Mouse (Mus musculus) layer of hippocampus, postnatal 10 days (tissue): Measurements from ENCODE around the gene Spata32. TPM values are rescaled to one million over a fixed set of nuclear protein-coding genes. Genes with fewer than 3 reads are reported as not detected.

Source experiments
- DNase-seq, 2 experiments: peaks; one replicate each; pipeline ENCODE4 v3.0.0; 2021; ENCODE audit warnings: low spot score in 2 of 2
- total RNA-seq, 2 experiments: library from RNA; stranded (reverse); gene quantifications; 2 replicates each; pipeline ENCODE4 v1.2.3; 2021

The Spata32 gene
- total RNA-seq, 2 experiments from 2014 or later, result 1.3 to 1.4 TPM

DNA sequence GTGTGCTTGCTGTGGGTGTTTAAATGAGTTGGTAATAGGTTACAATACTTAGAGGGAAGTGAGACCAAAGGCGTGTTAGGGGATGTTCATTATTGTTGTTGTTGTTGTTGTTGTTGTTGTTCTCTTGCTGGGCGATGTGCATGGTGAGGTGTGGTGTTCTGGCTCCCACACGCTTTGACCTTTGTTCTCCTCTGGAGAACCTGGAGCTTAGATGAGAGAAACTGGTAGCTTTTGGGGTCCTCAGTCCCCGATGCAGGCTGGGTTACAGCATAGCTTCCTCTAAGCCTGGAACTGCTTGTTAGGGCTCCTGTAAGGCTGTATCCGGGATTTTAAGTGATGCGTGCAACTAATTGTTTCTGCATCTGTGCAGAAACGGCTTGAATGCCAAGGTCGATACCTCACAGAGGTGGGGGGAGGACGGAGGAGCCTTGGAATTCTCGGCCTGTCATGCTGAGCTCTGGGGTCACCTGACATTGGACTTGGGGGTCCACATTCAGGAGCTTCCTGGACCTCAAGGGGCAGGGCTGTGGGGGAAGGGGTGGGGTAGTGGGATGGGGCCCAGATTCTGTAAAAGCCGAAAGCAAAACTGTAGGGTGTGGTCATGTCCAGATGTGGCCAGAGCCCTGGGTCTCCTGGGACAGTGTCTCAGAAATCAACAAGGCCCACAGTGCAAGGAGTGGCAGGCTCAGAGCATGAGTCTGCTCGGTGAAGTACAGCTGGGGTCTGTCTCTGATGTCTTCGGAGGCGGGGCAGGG is 42.4 kb downstream of the Spata32 start:
- no peak for DNase-seq

- no peak for DNase-seq
These were observed 43.3 kb downstream of the Spata32 start for GRCm38 (mm10) chr11:103174891-103175391.

- no peak for DNase-seq
These were observed 43.8 kb downstream of the Spata32 start for GRCm38 (mm10) chr11:103174411-103174832.

- DNase-seq, result no peak
These were observed 44.4 kb downstream of the Spata32 start for GRCm38 (mm10) chr11:103173771-103174344.

- DNase-seq, result no peak
These were observed 45.0 kb downstream of the Spata32 start for GRCm38 (mm10) chr11:103173041-103173770.

DNA sequence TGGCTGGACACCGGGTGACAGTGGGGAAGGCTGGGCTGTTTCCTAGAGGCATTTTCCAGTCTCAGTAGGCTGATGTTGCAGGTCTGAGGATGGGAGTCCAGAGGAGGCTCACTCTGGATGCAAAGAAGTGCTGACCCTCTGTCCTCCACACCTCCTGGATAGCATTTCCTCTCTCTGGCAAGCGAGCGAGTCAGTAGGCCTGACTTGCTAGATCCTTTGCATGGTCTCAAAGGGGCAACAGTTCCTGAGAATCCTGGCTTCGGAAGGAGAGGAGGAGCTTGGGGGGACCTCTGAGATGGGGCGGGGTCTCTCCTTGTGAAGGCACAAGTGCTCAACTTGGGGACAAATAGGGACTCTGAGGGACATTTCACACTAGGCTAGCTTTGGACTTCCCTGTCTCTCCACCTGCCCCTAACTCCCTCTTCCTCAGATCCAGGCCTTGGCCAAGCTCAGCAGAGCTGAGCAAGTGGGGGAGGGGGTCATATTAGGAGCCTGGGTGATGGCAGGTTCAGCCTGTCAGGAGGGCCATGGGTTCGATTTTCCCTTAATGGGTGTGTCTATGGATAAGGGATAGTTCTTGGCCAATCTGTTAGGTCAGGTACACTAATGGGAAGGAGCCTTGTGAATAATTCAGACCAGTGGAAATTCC is 45.7 kb downstream of the Spata32 start:
- no peak for DNase-seq

DNA sequence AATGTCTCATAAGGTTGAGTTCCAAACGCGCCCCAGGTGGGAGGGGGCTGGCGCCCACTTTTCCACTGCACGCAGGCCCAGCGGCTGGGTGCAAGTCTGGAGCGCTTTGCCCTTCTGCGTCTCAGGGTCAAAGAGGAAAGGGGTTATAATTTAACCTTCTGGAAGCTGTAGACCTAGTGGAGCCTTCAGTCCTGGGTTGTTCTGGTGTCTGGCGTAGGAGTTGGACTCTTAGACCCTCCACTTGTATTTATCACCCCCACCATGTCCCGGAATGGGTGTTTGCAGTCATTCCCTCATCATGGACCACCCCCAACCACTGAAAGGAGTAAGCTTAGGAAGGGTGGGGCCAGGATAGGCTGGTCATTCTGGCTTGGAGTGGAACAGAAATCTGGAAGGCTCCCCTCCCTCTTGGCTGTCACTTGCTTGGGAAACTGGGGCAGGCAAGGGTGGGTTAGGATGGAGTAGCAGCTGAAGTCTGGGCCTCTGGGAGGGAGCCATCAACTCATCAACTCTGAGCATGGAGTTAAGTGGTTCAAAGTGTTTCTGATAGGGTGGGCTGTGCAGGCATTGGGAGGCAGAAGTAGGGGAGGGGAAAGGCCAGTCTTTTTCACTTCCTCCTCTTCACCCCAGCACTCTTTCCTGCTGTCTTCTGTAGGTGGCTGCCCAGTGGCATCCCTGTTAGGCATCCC is 46.4 kb downstream of the Spata32 start:
- no peak for DNase-seq

- no peak for DNase-seq
These were observed 47.0 kb downstream of the Spata32 start for GRCm38 (mm10) chr11:103171286-103171620.

- peak; percentile 64 to 67 for DNase-seq
These were observed 47.5 kb downstream of the Spata32 start, which contains the start of gene Fmnl1 for GRCm38 (mm10) chr11:103170494-103171285. Fmnl1 (plus strand) TSS chr11:103171107.

DNA sequence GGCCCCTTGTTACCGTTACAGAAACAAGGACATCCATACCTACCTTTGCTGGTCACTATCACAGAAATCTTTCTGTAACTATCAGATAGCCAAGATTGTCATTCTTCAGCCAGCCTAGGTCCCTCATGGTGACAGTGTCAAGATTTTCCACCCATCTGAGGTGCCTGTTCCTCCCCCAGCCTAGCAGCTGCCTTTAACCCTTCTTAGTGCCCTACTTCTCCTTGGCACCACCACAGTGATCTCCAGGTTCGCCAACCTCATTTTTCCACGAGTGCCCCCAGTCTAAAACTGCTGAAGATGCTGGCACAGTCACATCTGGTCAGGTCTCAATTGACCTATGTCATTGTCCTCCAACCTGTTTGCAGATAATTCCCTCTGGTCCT is 48.1 kb downstream of the Spata32 start:
- no peak for DNase-seq

GRCm38 (mm10) chr11:103169664-103170063 is 48.6 kb downstream of the Spata32 start:
- no peak for DNase-seq

GRCm38 (mm10) chr11:103168690-103169390 is 49.4 kb downstream of the Spata32 start:
- peak; percentile 82 for DNase-seq

GRCm38 (mm10) chr11:103164391-103164790 is 53.8 kb downstream of the Spata32 start:
- no peak for DNase-seq

DNA sequence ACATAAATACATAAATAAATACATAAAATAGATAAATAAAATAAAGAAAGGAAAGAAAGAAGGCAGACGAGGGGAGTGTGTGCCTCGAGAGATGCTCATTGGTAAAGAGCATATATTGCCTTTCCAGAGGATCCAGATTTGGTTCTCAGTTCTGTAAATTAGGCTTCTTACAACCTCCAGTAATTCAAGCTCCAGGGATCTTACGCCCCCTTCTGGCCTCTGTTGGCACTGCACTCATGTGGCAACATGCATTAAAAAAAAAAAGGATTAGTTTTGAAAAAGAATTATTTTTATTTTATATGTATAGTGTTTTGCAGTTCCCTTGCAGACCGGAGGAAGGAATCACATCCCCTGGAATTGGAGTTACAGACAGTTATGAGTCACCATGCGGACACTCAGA is 56.1 kb downstream of the Spata32 start:
- DNase-seq, result no peak

DNA sequence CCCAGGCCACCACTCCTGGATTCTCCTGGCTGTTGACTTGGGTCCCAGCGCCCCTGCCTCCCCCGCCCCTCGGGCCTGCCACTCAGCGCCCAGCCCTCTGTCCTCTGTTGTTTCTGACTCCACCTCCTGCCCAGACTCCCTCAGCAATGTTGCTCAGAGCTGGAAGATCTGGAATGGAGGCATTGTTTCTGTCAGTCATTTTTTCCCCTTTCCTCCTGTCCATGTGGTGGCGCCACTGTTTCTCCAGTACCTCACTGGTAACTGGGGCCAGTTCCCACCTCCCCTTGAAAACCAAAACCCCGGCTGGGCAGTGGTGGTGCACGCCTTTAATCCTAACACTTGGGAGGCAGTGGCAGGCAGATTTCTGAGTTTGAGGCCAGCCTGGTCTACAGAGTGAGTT is 56.8 kb downstream of the Spata32 start:
- no peak for DNase-seq

- DNase-seq, result no peak
These were observed 57.5 kb downstream of the Spata32 start for GRCm38 (mm10) chr11:103160738-103161137.

DNA sequence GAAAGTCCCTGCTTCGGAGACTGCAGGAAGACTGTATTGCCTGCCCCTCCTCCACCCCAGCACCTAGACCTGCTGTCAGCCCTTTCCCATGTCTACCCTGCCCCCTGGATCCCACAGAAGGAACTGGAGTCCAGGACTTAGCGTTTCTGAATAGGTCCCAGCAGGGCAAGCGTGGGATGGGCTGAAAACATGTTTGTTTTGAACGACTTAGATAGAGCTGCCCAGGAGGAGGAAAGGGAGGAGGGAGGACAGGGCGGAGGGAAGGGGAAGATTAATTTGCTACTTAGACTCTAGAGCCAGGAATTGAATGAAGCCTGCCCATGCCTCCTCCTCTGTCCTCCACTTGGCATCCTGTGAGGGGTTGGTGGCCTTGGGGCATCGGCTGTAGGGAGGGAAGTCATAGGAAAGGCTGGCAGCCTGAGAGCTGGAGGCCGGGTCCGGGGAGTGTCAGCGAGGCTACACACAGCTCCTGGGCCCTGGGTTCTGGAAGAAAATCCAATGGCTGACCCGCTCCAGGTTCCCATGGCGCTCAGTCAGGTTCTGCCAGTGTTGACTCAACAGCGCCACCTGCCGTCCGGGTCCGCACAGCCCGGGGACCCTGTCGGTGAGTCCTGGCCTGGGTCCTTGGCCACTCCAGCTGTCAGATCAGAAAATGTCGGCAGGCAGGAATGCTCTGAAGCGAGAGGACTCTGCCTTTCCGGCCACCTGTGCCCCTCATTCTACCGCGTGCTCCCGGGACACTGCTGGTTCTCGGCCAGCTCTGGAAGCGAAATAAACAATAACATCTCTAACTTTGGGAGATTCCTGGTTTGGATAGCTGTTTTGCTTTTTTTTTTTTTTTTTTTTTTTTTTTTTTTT is 59.4 kb downstream of the Spata32 start:
- peak; percentile 98 for DNase-seq
